Mouse (Mus musculus) embryonic facial prominence, embryonic 12.5 days (tissue): ENCODE measurements at regions not wholly inside any gene's neighbourhood (a gene's known extent, or its start where the extent isn't known, plus 50 kb on each side); places are given as distances from the start of the nearest gene placed in this dataset.

Experiments
- ATAC-seq: fragments of 200-750 bp; cut with Nextera tagmentation; 2 replicates; pipeline ENCODE4 v1.8.0; 2017; ENCODE audit not compliant: insufficient number of reproducible peaks, insufficient read depth, low FRiP score, low TSS enrichment
- H3K27ac ChIP-seq: fragments of 300-500 bp; sonication (generic); 2 replicates; pipeline ENCODE4 v1.5.1; 2016; ENCODE audit warnings: mild to moderate bottlenecking
- H3K27me3 ChIP-seq: fragments of 300-500 bp; sonication (generic); 2 replicates; pipeline ENCODE4 v1.6.1; 2016; ENCODE audit warnings: mild to moderate bottlenecking, moderate library complexity
- H3K36me3 ChIP-seq: fragments of 300-500 bp; sonication (generic); 2 replicates; pipeline ENCODE4 v1.6.1; 2016; ENCODE audit warnings: mild to moderate bottlenecking
- H3K4me1 ChIP-seq: fragments of 300-500 bp; sonication (generic); 2 replicates; pipeline ENCODE4 v1.6.1; 2016
- H3K4me2 ChIP-seq: fragments of 300-500 bp; sonication (generic); replicated peaks from 2 replicates; pipeline ENCODE4 v1.6.1; 2016; ENCODE audit warnings: mild to moderate bottlenecking, moderate library complexity
- H3K4me3 ChIP-seq: fragments of 300-500 bp; sonication (generic); 2 replicates; pipeline ENCODE4 v1.5.1; 2016; ENCODE audit warnings: mild to moderate bottlenecking
- H3K9ac ChIP-seq: fragments of 300-500 bp; sonication (generic); 2 replicates; pipeline ENCODE4 v1.6.1; 2016; ENCODE audit warnings: mild to moderate bottlenecking, moderate library complexity
- H3K9me3 ChIP-seq: fragments of 300-500 bp; sonication (generic); 2 replicates; pipeline ENCODE4 v1.6.1; 2016; ENCODE audit warnings: mild to moderate bottlenecking, moderate library complexity
- WGBS: fragments of 180-500 bp; shearing (Covaris S2); methylation state at CpG from one replicate; pipeline ENCODE4 v1.1.7; 2016; 5-methylcytosine and 5-hydroxymethylcytosine counted together

DNA sequence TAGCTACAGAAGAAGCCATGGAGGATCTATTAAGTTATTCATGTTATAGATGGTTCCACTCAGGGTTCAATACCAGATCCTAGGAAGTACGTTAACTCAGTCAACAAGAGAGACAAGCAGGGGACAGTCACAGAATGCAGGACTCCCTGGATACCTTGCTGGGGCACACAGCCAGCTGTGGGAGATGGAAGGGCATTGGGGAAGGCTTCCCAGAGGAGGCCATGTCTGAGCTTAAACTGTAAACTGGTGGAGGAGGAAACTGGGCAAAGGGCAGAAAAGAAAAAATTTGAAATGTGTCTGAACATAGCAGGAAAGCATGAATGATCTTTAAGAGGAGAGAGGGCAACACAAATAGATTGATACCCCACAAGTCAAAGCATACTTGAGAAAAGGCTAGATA, 229.5 kb downstream of the Emx2 start:
- H3K4me2 ChIP-seq: no peak overlapping the region
- no peak overlapping the region for H3K9ac ChIP-seq
- no peaks in the 10 kb centered on the region for H3K36me3 ChIP-seq
- no peak overlapping the region for H3K4me3 ChIP-seq
- H3K27me3 ChIP-seq: no peaks in the 10 kb centered on the region
- ATAC-seq: no peak
- H3K9me3 ChIP-seq: no peaks in the 10 kb centered on the region
- 90% methylated on average over 1 of the region's 1 CpGs for WGBS
- peaks cover 5% of the 10 kb centered on the region; the same call in 1 of the 2 replicates for H3K4me1 ChIP-seq
- no peak overlapping the region for H3K27ac ChIP-seq

DNA sequence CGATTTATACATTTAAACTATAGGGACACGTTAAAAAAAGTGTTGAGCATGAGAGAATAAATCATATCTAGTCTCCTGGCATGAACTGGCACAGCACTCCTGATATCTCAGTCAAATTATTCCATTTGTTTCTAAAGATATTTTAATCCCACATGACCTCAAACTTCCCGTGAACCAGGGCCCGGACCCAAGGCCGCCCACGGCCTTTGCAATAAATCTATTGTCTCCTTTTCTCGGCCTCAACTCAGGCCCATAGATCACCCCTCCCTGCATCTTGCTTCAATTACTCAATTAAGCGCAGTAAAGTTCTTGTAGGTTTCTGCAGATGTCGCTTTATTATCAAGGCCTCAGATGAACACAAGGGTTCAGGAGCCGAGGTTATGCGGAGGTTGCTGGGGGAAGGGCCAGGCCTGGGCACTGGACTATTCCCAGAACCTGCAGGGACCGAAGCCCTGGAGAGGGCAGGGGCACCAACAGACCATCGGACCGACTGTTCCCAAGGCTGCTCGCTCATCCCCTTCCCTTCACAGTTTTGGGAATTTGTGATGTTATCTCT, 233.4 kb downstream of the Emx2 start:
- Histone ChIP-seq H3K36me3 (no peaks in the 10 kb centered on the region), H3K9ac (no peak overlapping the region), H3K27me3 (no peaks in the 10 kb centered on the region), H3K27ac (no peak overlapping the region), H3K4me2 (no peak overlapping the region), H3K4me3 (no peak overlapping the region), H3K4me1 (no peaks in the 10 kb centered on the region), H3K9me3 (no peaks in the 10 kb centered on the region)
- 46% methylated on average over 15 of the region's 15 CpGs for WGBS
- ATAC-seq: no peak

DNA sequence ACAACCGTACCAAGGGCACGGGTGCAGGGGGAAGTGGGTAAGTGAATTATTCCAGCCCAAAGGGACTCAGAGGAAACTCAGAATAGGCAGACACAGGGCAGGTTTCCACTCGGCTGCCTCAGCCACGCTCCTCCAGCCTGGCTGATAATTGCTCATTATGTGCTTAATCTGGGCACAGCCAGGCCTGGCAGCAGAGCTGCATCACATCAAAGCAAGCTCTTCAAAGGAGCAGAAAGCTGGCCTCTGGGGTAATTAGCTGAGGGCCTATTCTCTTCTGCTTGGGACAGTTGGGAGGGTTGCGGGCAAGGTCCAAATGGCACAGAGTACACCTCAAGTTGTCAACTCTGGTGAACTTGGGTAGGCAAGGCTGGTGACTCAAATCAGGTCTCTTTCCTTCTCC, 239.5 kb downstream of the Emx2 start:
- Histone ChIP-seq H3K9me3 (no peaks in the 10 kb centered on the region), H3K4me3 (no peak overlapping the region), H3K4me1 (no peaks in the 10 kb centered on the region), H3K4me2 (no peak overlapping the region), H3K36me3 (no peaks in the 10 kb centered on the region), H3K27me3 (no peaks in the 10 kb centered on the region), H3K9ac (no peak overlapping the region), H3K27ac (no peak overlapping the region)
- 52% methylated on average over 5 of the region's 5 CpGs for WGBS
- no peak for ATAC-seq

DNA sequence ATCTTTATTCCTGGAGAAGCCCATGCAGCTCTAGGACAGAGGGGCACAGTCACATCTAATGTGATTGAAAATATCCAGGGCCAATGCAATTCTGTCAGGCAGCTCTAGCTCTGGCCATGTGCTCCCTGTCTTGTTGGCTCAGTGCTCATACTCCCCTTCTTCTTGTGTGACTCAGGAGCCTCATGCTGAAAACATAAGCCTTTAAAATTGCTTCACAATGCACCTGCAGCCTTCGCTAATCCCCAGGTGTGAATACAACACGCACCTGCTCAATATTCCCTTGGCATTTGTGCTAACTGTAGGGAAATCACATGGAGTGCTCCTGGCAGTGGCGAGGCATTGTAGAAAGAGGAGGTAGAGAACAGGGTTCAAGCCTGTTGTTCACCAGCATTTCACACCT, 242.0 kb downstream of the Emx2 start:
- no peaks in the 10 kb centered on the region for H3K4me1 ChIP-seq
- no peak overlapping the region for H3K4me2 ChIP-seq
- H3K27me3 ChIP-seq: no peaks in the 10 kb centered on the region
- ATAC-seq: no peak
- H3K36me3 ChIP-seq: no peaks in the 10 kb centered on the region
- WGBS: 62% methylated on average over 3 of the region's 3 CpGs
- no peak overlapping the region for H3K9ac ChIP-seq
- H3K4me3 ChIP-seq: no peak overlapping the region
- H3K9me3 ChIP-seq: no peaks in the 10 kb centered on the region
- H3K27ac ChIP-seq: no peak overlapping the region

DNA sequence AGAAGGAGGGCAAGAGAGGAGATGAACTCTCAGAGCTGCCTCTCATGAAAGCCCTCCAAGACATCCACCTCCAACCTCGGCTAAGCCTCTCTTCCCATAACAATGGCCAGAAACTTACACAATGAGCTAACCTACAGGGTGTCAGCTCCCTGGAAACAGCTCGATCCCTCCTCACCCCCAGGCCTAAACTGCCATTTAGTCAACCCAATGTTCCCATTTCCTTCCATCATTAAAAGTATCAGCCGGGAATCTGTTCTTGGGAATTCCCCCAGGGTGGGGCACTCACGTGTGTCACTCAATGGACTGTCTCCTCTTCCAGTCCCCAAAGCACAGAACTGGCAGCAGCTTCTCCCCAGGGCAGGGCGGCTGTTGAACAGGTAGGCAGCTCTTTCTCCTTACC, 236.3 kb downstream of the Rab11fip2 start:
- H3K4me2 ChIP-seq: no peak overlapping the region
- no peak for ATAC-seq
- H3K27ac ChIP-seq: no peak overlapping the region
- no peaks in the 10 kb centered on the region for H3K4me1 ChIP-seq
- 46% methylated on average over 5 of the region's 5 CpGs for WGBS
- no peaks in the 10 kb centered on the region for H3K36me3 ChIP-seq
- no peaks in the 10 kb centered on the region for H3K27me3 ChIP-seq
- H3K9me3 ChIP-seq: no peaks in the 10 kb centered on the region
- H3K4me3 ChIP-seq: no peak overlapping the region
- H3K9ac ChIP-seq: no peak overlapping the region

DNA sequence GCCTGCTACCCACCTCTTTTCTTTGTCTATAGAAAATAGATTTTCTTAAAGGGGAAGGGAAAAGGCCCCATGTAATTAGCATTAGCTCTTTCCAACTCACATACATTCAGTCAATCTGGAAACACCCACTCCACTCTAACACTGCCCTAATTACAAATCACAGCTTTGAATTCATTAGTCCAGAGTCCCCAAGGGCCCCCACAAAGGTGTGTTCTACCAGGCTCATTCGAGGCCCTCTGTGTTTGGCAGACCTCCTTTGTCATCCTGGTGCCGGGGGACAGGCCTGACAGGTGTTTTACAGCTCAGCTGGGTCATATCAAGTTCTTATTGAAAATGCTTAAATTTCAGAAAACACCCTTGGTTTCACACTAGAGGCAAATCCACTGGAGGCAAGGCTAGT, 234.3 kb downstream of the Rab11fip2 start:
- no peaks in the 10 kb centered on the region for H3K4me1 ChIP-seq
- H3K4me2 ChIP-seq: no peak overlapping the region
- ATAC-seq: no peak
- no peaks in the 10 kb centered on the region for H3K36me3 ChIP-seq
- no peaks in the 10 kb centered on the region for H3K9me3 ChIP-seq
- H3K27ac ChIP-seq: no peak overlapping the region
- H3K9ac ChIP-seq: no peak overlapping the region
- 52% methylated on average over 2 of the region's 2 CpGs for WGBS
- H3K4me3 ChIP-seq: no peak overlapping the region
- no peaks in the 10 kb centered on the region for H3K27me3 ChIP-seq

DNA sequence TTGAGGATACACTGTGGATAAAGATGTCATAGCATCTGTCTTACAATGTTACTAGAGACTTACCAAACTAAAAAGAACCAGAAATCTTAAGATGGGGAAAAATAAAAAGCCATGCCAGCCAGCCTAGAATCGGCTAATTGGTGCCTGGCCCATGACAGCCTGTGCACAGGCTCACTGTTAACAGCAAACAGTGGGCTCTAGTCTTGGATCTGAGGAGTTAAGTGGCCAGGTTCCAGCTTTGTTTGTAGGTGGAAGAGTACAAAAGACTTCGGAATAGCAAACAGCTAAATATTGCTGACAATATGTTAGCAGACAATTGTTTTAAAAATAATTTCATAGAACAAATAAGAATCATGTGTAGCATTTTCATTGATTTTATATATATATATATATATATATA, 228.4 kb downstream of the Rab11fip2 start:
- Histone ChIP-seq H3K4me1 (peaks cover 4% of the 10 kb centered on the region; the same call in 1 of the 2 replicates), H3K4me3 (no peak overlapping the region), H3K9ac (no peak overlapping the region), H3K27me3 (no peaks in the 10 kb centered on the region), H3K9me3 (no peaks in the 10 kb centered on the region), H3K27ac (no peak overlapping the region), H3K4me2 (no peak overlapping the region), H3K36me3 (no peaks in the 10 kb centered on the region)
- 85% methylated on average over 2 of the region's 2 CpGs for WGBS
- ATAC-seq: no peak

DNA sequence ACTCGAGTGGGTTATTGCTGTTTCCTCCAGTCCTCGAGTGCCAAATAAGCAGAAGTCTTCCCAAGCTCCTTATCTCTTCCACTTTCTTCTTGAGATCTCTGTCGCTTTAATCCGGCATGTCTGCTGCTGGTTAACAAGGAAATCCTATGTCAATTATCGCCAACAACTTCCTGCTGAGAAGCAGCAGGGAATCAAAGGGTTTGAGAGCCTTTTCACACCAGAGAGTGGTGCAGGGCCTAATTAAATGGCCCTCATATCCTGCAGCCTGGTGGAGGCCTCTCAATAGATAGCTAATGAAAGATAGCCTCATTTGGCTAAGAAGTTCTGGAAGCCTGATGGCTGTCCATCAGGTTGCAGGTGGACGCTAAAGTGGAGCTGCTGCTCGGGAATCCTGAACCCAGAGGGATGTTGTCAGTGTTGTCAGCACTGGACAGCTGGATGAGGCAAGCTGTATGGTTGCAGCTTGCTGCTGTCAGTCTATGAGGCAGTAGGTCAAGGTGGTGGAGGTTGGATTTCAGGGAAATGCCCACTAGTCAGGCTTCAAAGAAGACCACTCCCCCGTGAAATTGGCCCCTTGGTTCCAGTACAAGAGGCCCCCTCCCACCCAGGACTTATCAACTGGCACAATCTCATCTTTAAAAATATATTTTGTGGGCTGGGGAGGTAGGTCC, 225.5 kb downstream of the Rab11fip2 start:
- Histone ChIP-seq H3K9ac (no peak overlapping the region), H3K9me3 (no peaks in the 10 kb centered on the region), H3K4me1 (peaks cover 4% of the 10 kb centered on the region; the same call in 1 of the 2 replicates), H3K27ac (no peak overlapping the region), H3K27me3 (no peaks in the 10 kb centered on the region), H3K4me3 (no peak overlapping the region), H3K36me3 (no peaks in the 10 kb centered on the region), H3K4me2 (no peak overlapping the region)
- ATAC-seq: no peak
- 10% methylated on average over 8 of the region's 8 CpGs for WGBS

DNA sequence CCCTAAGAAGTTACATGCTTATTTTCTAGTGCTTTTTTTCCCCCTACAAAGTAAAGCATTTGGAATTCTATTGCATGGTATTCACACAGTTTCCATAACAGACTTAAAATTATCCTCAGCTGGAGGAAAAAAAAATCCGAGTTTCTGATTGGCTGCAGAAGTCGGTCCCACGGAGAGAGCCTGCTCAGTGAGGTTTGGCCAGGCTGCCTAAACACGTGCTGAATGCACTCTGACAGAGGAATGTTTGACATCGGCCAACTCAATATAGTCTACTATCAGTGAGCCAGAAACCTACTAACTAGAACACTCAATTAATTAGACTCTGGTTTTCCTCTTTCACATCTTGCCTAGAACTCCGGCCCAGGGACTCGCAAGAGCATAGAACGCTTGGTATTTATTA, 204.9 kb downstream of the Rab11fip2 start:
- Histone ChIP-seq H3K4me3 (no peak overlapping the region), H3K9ac (no peak overlapping the region), H3K36me3 (no peaks in the 10 kb centered on the region), H3K9me3 (no peaks in the 10 kb centered on the region), H3K4me1 (no peaks in the 10 kb centered on the region), H3K4me2 (no peak overlapping the region), H3K27ac (no peak overlapping the region), H3K27me3 (no peaks in the 10 kb centered on the region)
- ATAC-seq: no peak
- 52% methylated on average over 8 of the region's 8 CpGs for WGBS

DNA sequence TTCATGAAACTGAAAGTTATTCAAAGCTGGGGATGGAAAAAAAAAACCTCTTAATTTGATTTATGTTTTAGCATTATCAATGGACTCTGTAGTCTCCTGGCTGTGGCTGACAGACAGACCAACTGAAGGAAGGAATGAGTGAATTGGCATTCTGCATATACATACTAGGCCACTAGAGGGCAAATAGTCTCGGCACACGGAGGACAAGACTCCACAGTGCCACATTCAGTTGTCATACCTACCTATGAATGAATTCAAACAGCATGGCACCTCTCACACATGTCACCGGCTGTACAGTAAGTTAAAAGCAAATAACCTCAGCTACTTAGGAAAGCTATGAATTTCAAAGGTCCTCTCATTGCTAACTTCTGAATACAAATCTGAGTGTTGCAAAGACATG, 200.5 kb downstream of the Rab11fip2 start:
- Histone ChIP-seq H3K4me1 (no peaks in the 10 kb centered on the region), H3K9me3 (no peaks in the 10 kb centered on the region), H3K36me3 (no peaks in the 10 kb centered on the region), H3K4me2 (no peak overlapping the region), H3K4me3 (no peak overlapping the region), H3K27ac (no peak overlapping the region), H3K27me3 (no peaks in the 10 kb centered on the region), H3K9ac (no peak overlapping the region)
- 35% methylated on average over 3 of the region's 3 CpGs for WGBS
- ATAC-seq: no peak

DNA sequence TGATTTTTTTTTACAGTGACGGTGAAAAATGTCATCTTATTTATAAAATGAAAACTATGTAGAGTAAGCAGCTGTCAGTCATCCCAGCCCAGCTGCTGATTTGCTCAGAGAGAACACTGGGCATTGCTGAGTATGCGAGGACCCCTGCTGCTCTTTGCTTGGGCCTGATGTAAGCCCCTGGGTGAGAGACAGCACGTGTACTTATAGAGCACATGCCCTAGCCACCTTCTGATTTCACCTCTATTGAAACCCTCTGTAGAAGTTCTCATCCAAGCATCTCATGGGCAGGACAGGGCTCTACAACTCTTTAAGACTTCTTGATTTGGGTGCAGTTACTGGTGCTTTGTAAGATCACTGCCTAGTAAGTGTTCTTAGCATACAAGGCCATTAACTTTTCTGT, 182.2 kb downstream of the Rab11fip2 start:
- ATAC-seq: no peak
- WGBS: 60% methylated on average over 3 of the region's 3 CpGs

DNA sequence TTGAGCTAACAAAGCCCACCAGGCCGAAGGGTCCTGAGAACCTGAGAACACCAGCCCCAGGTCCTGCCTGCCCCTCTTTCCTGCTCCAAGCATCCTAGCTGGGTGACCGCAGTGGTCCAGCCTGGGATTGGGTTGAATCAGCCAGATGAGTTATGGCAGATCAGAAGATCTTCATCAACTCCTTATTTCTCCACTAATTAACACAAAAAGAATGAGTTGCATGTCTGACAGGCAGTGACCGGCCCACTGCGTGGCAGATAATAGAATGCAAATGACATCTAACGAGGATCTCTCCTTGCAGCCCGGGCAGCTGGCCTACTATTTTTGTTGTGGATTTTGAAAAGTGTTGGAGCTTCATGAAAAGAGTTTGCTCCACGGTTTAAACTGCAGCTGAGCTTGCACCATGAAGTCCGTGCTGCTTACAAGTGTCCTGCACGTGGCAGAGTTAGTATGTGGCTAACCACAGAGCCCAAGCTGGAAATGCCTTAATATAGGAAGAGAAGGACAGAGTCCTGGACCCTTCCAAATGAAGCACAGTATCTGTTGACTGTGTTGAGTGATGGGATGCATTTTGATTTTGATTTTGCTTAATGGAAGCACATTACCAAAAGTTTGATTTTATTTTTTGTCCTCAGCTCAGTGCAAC, 158.9 kb downstream of the Rab11fip2 start:
- Histone ChIP-seq H3K4me2 (no peak overlapping the region), H3K4me1 (peaks cover 6% of the 10 kb centered on the region; the same call in 1 of the 2 replicates), H3K36me3 (no peaks in the 10 kb centered on the region), H3K27ac (no peak overlapping the region), H3K9ac (no peak overlapping the region), H3K4me3 (no peak overlapping the region), H3K9me3 (no peaks in the 10 kb centered on the region), H3K27me3 (no peaks in the 10 kb centered on the region)
- WGBS: 43% methylated on average over 9 of the region's 9 CpGs
- no peak for ATAC-seq

More for the DNA sequence above, 182.2 kb downstream of the Rab11fip2 start:
- H3K9ac ChIP-seq: no peak overlapping the region
- no peak overlapping the region for H3K4me3 ChIP-seq
- no peaks in the 10 kb centered on the region for H3K27me3 ChIP-seq
- H3K4me1 ChIP-seq: peaks cover 3% of the 10 kb centered on the region; the same call in 1 of the 2 replicates
- H3K36me3 ChIP-seq: no peaks in the 10 kb centered on the region
- no peak overlapping the region for H3K4me2 ChIP-seq
- no peak overlapping the region for H3K27ac ChIP-seq
- no peaks in the 10 kb centered on the region for H3K9me3 ChIP-seq
